Mouse (Mus musculus) heart, postnatal 0 days (tissue): ENCODE measurements around the gene Meox2.

ENCODE experiments used
- CTCF ChIP-seq: IDR thresholded peaks from 2 replicates; pipeline ENCODE4 v1.5.1; 2016; ENCODE audit warnings: antibody characterized with exemption, control low read depth, low read depth
- EP300 ChIP-seq: IDR thresholded peaks from 2 replicates; pipeline ENCODE4 v1.6.1; 2016; ENCODE audit warnings: antibody characterized with exemption, low read depth

DNA sequence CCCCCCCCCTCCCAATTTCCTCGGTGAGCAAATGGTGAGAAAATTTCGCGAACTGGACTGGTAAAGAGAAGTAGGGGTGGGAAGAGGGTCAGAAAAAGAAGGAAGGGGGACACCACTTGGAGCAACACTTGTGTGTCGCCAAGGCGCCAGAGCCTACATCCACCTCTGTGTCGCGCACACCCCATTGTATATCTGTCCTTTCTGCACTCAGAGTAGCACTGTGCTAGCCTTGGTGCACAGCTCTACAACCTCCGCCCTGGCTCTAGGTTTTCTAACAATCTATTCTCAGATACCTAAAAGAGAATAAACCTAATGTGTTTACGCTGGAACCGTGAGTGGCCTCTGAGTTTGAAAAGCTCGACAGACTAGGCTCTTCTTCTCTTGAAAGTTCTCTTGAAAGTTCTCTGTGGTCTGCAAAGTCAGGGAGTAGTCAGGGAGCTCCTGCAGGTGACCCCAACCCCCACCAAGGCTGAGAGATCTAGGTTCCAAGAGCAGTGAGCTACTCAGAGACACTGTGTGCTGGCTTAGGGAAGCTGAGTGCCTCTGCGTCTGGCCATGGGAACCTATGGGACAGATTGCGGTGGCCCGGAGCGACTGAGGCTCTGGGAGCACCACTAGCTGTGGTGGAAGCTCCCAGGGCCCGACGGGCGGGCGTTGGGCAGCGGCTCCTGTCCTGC is 489 bp upstream of the Meox2 start:
- no peak for TF ChIP-seq CTCF
- TF ChIP-seq EP300, result no peak
